Mouse (Mus musculus): ENCODE results near the gene Fam47c.

Fam47c gene

GRCm38 (mm10) chrX:78737463-78737862 is at the start of gene Fam47c:
Gene Fam47c (plus strand): TSS chrX:78737763.
- no peak for DNase-seq (ENCODE audit: low spot score)

GRCm38 (mm10) chrX:78769408-78769807 is 31.8 kb downstream of the Fam47c start:
- no peak for DNase-seq (ENCODE audit: low spot score)

- no peak for DNase-seq (ENCODE audit: low spot score)
Observed at GRCm38 (mm10) chrX:78777078-78777477, 39.5 kb downstream of the Fam47c start.
